Mouse (Mus musculus): ENCODE measurements around the gene Aasdh. TPM values are rescaled to one million over a fixed set of nuclear protein-coding genes. Genes with fewer than 3 reads are reported as not detected.

Gene Aasdh
- polyA plus RNA-seq (2014; fragmentation: Nextera tagmentation; extraction: Ambion mirVana) = 18.2 and 25.4 TPM in 2 replicates

DNA sequence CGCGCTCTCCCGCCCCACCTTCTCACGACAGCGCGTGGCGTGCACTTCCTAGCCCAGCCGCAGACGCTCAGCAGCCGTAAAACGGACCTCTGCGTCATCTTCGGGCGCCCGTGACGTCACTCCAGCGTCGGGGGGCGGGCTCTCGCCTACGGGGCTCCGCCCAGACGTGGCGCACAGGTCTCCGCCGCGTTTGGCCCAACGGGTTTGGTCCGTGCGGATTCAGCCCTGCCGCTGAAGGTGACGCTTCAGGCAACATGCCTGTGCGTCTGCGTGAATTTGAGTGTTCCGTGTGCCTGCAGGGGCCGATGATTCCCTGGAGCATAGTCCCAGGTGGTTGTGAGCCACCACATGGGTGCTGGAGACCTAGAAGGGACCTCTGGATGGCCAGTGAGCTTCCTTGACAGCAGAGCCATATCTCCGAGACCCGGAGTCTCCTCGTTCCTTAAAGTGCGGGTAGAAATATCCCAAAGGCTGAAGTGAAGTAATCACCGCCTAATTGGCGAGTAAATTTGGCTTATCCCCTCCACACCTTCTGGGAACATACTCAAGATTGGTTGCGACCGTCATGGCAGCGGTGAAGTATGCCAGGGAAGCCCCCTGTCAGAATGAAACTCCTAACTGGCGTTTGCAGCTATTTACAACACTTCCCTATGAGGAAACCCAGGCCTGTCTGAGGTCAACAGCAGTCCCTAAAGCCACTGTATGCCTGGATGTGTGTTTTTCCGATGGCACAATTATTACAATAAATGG lies at the start of gene Aasdh:
Gene Aasdh, minus strand, starts transcription at position 110 of the 750 bp plus-strand sequence.
- DNase-seq (ENCODE audit: low spot score) = peak; percentile 100
- H3K9ac ChIP-seq (ENCODE audit: low read length) = peak within 1 kb of the TSS; percentile 85
- WGBS = under 1% methylated on average over 47 of the region's 47 CpGs

DNA sequence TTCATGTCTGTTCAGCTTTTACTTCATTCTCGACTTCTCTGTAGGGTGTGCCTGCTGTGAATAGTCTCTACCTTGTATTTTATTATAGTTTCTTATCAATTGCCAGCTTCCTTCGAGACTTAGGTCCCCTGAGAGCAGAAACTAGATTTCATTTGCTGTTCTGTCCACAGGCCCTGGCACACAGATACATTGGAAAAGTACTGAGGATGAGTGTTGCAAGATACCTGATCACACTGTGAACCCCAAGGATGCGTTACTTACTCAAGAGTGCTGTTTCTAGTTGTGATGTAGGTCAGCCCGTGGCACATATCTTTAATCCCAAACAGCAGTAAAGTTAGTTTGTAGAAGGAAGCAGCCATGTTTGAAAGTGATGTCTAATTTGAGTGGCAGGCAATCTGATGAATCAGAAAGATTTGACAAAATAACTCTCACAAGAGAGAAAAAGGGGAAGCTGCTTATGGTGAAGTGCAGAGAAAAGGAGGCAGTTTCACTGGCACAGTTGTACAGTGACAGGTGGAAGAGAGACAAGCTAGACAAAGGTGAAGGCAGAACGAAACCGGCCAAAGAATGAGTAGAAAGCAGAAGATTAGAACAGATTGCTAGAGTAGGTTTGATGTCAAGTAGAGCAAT lies 49.1 kb upstream of the Aasdh start:
- no peak for DNase-seq (ENCODE audit: low spot score)
- Histone ChIP-seq H3K36me3 (ENCODE audit: control insufficient read depth, insufficient read depth, low read length) (peaks cover 31% of the 10 kb centered on the region), H3K4me3 (ENCODE audit: low read depth, low read length) (no peak overlapping the region), H3K27ac (ENCODE audit: low read depth) (no peak overlapping the region), H3K4me2 (ENCODE audit: low read length) (no peak overlapping the region), H3K9me3 (ENCODE audit: control insufficient read depth, low read length) (no peaks in the 10 kb centered on the region), H3K9ac (ENCODE audit: low read length) (no peak overlapping the region), H3K4me1 (replicated peaks; ENCODE audit: control insufficient read depth, insufficient read depth, low read length) (peaks cover 14% of the 10 kb centered on the region), H3K27me3 (replicated peaks; ENCODE audit: control insufficient read depth, insufficient read depth, low read length) (no peaks in the 10 kb centered on the region)
- ATAC-seq (replicated peaks; ENCODE audit: low FRiP score, low TSS enrichment, low read depth) = no peak
- 76% methylated on average over 6 of the region's 6 CpGs for WGBS

More for the DNA sequence above, at the start of gene Aasdh:
- 0 out of 2 replicates have a peak, but pooled peaks cover 3% of the 10 kb centered on the region for H3K36me3 ChIP-seq (ENCODE audit: control insufficient read depth, insufficient read depth, low read length)
- H3K4me1 ChIP-seq (replicated peaks; ENCODE audit: control insufficient read depth, insufficient read depth, low read length) = no peaks in the 10 kb centered on the region
- ATAC-seq (replicated peaks; ENCODE audit: low FRiP score, low TSS enrichment, low read depth) = peak; percentile 98
- H3K27me3 ChIP-seq (replicated peaks; ENCODE audit: control insufficient read depth, insufficient read depth, low read length) = no peaks in the 10 kb centered on the region
- H3K27ac ChIP-seq (ENCODE audit: low read depth) = peak within 1 kb of the TSS; percentile 88
- peak within 1 kb of the TSS; percentile 82 for H3K4me2 ChIP-seq (ENCODE audit: low read length)
- no peaks in the 10 kb centered on the region for H3K9me3 ChIP-seq (ENCODE audit: control insufficient read depth, low read length)
- H3K4me3 ChIP-seq (ENCODE audit: low read depth, low read length) = peak within 1 kb of the TSS; percentile 86

DNA sequence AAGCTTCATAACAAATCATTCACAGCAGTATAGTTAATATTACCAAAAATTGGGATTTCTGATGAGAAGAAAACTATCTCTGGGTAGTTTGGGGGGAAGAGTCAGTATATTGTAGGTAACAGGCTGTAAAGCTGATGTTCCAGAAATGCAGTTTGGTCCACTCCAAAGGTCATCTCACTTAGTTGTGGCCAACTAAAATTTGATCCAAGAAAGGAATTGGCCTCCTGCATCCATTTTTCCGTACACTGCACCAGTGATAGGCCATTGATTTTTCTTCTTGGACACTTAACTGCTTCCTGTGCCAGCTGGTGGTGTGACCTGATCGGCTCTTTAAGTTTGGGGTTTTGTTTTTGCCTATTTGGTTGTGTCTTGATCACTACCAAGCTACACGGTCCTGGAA lies 48.5 kb upstream of the Aasdh start:
- ATAC-seq (replicated peaks; ENCODE audit: low FRiP score, low TSS enrichment, low read depth) = no peak
- 64% methylated on average over 3 of the region's 3 CpGs for WGBS
- H3K9me3 ChIP-seq (ENCODE audit: control insufficient read depth, low read length) = no peaks in the 10 kb centered on the region

DNA sequence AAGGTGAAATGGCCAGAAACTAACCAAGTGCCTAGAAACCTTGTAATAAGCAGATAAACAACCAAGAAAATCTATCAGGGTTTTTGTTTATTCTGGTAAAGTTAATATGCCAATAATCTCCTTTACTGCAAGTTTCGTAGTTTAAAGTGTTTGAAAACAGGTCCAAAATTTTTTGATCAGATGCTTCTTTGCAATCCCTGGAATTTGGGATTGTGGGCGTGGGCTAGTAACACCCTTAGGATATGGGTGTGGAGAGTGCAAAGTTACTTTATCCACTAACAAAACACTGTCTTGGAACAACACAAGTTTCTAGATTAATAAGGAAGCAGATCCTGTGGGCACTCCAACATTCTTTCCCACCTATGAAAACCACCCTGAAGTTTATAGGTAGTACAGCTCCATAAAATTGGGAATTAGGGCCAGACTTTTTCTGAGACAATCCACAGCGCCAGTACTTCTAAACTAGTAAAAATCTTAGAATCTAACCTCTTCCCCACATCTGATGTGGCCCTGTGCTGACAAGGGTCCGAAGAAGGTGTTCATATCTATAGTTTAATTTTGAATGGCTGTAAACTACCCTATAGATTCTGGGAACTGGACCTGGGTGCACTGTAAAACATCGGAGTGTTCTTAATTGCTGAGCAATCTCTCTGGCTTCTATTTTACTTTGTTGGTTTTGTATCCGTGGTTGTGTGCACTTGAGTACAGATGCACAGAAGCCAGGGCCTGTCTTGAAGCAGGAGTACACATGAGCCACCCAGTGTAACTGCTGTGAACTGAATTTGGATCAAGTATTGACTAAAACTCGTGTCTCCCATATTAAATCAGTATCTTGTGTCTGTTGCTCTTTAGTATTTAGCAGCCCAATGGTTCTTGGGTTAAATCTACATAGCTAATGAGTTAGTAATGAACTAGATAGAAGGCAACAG lies 47.1 kb upstream of the Aasdh start:
- no peaks in the 10 kb centered on the region for H3K27me3 ChIP-seq (replicated peaks; ENCODE audit: control insufficient read depth, insufficient read depth, low read length)
- no peak for ATAC-seq (replicated peaks; ENCODE audit: low FRiP score, low TSS enrichment, low read depth)
- H3K4me2 ChIP-seq (ENCODE audit: low read length) = peak overlapping the region; percentile 78
- no peak for DNase-seq (ENCODE audit: low spot score)
- no peaks in the 10 kb centered on the region for H3K9me3 ChIP-seq (ENCODE audit: control insufficient read depth, low read length)
- peaks cover 23% of the 10 kb centered on the region for H3K36me3 ChIP-seq (ENCODE audit: control insufficient read depth, insufficient read depth, low read length)
- peak overlapping the region; percentile 78 for H3K27ac ChIP-seq (ENCODE audit: low read depth)
- 11% methylated on average over 7 of the region's 7 CpGs for WGBS
- peaks cover 14% of the 10 kb centered on the region for H3K4me1 ChIP-seq (replicated peaks; ENCODE audit: control insufficient read depth, insufficient read depth, low read length)
- H3K4me3 ChIP-seq (ENCODE audit: low read depth, low read length) = peak overlapping the region; percentile 81
- peak overlapping the region; percentile 73 for H3K9ac ChIP-seq (ENCODE audit: low read length)

More for the DNA sequence above, 48.5 kb upstream of the Aasdh start:
- DNase-seq (ENCODE audit: low spot score) = no peak
- Histone ChIP-seq H3K9ac (ENCODE audit: low read length) (no peak overlapping the region), H3K4me3 (ENCODE audit: low read depth, low read length) (no peak overlapping the region), H3K36me3 (ENCODE audit: control insufficient read depth, insufficient read depth, low read length) (peaks cover 26% of the 10 kb centered on the region), H3K27me3 (replicated peaks; ENCODE audit: control insufficient read depth, insufficient read depth, low read length) (no peaks in the 10 kb centered on the region), H3K4me2 (ENCODE audit: low read length) (no peak overlapping the region), H3K27ac (ENCODE audit: low read depth) (no peak overlapping the region), H3K4me1 (replicated peaks; ENCODE audit: control insufficient read depth, insufficient read depth, low read length) (peaks cover 14% of the 10 kb centered on the region)

DNA sequence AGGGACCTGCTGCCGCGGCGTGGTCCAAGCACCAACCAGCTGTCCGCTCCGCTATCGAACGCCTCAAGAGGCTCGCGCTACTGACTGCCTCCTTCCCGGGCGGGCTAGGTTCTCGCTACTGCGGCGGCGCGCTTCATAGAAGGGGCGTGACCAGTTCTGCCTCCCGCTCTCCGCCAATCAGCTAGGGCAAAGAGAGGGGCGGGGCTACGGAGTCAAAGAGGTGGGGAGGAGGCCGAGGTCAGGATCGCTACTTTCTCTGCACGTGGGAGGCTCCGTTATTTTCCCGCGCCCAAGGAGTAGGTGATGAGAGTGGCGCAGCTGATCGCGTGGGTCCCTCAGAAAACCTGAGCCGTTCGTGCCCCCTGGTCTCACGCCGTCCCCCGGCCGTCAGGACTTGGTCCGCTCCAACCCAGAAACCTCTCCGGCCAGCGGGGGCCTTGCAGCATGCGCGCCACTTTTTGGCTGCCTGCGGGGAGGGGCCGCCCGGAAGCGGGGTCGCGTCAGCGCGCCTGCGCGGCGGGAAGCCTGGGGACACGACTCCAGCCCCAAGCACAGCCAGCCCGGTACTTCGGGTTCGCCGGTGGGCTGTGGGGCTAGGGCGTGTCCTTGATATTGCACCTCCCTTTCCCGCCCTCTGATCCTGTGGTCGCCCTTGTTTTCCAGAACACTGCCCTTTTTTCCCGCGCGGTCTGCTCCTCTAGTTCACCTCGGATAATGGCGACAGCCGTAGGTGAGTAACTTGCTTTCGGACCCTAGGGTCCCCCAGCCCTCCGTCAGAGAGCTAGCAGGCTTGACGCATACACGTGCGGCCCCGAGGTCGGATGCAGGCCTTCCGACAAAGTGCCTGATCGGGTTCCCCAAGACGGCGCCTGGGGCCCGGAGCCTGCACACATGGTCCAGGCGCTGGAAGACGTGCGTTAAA lies 46.1 kb upstream of the Aasdh start, which contains the start of the genes Paics and Ppat:
Gene Paics, plus strand, starts transcription at position 202 of the 922 bp plus-strand sequence.
Gene Ppat, minus strand, starts transcription at position 473 of the 922 bp plus-strand sequence.
- ATAC-seq (replicated peaks; ENCODE audit: low FRiP score, low TSS enrichment, low read depth) (peak; percentile 98), DNase-seq (ENCODE audit: low spot score) (peak; percentile 98)
- WGBS = under 1% methylated on average over 79 of the region's 81 CpGs
- no peaks in the 10 kb centered on the region for H3K27me3 ChIP-seq (replicated peaks; ENCODE audit: control insufficient read depth, insufficient read depth, low read length)
- peaks cover 14% of the 10 kb centered on the region for H3K4me1 ChIP-seq (replicated peaks; ENCODE audit: control insufficient read depth, insufficient read depth, low read length)
- peak within 1 kb of the TSS; percentile 78 for H3K4me2 ChIP-seq (ENCODE audit: low read length)
- peak within 1 kb of the TSS; percentile 81 for H3K27ac ChIP-seq (ENCODE audit: low read depth)
- H3K36me3 ChIP-seq (ENCODE audit: control insufficient read depth, insufficient read depth, low read length) = peaks cover 16% of the 10 kb centered on the region
- no peaks in the 10 kb centered on the region for H3K9me3 ChIP-seq (ENCODE audit: control insufficient read depth, low read length)
- H3K9ac ChIP-seq (ENCODE audit: low read length) = peak within 1 kb of the TSS; percentile 73
- peak within 1 kb of the TSS; percentile 81 for H3K4me3 ChIP-seq (ENCODE audit: low read depth, low read length)

DNA sequence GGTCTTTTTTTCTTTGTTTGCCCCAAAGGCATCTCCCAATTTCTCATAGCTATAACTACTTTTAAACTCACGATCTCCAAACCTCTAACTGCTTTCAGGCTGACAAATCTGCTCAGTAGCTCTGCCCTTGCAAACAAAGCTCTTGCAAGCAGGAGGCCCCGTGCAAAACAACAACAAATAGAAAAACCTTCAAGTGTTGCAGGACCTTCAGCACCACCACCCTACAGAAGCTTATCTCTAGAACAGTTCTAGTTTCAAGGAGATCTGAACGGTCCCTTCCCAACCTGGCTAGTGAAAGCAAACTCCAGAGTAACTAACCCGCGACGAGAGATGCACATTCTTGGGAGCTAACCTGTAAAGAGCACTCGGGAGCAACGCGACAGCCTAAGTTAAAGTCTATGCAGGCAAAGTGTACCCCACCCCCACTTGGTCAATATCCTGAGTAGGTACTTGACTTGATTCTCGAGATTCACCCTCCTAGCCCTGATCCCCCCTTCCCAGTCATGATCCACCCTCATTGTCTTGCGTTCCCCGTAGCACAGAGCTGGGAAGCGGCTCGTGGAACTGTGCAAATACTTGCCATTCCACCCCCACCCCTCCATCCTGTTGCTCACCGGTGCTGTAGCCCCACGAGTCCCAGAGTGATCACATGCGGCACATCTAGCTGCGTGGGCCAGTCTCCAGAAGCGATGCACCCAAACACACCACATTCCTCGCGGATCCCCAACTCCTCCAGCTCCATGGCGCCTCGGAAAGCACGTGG lies 45.2 kb upstream of the Aasdh start:
- Histone ChIP-seq H3K4me3 (ENCODE audit: low read depth, low read length) (peak overlapping the region; percentile 81), H3K27ac (ENCODE audit: low read depth) (peak overlapping the region; percentile 81), H3K36me3 (ENCODE audit: control insufficient read depth, insufficient read depth, low read length) (peaks cover 14% of the 10 kb centered on the region; the same call in 1 of the 2 replicates), H3K9me3 (ENCODE audit: control insufficient read depth, low read length) (no peaks in the 10 kb centered on the region), H3K4me1 (replicated peaks; ENCODE audit: control insufficient read depth, insufficient read depth, low read length) (peaks cover 14% of the 10 kb centered on the region), H3K4me2 (ENCODE audit: low read length) (peak overlapping the region; percentile 78), H3K9ac (ENCODE audit: low read length) (peak overlapping the region; percentile 66), H3K27me3 (replicated peaks; ENCODE audit: control insufficient read depth, insufficient read depth, low read length) (no peaks in the 10 kb centered on the region)
- WGBS = under 1% methylated on average over 24 of the region's 24 CpGs
- ATAC-seq (replicated peaks; ENCODE audit: low FRiP score, low TSS enrichment, low read depth) (no peak; the same call in 1 of the 2 replicates), DNase-seq (ENCODE audit: low spot score) (no peak)

DNA sequence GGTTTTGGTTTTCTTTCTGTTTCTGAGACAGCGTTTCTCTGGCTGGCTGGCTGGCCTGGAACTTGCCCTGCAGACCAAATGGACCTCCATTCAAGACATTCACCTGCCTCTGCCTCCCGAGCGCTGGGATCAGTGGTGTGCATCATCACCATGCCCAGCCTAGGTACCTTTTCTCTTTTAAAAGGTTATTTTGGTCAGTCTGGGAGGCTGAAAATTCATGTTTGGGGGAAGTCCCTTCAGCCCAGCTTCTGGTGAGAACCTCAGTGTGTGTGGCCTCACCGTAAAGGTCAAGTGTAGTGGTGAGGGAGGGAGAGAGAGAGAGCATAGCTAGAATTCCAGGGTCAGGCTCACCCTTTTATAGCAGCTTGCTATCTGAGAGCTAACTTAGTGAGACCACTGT lies 42.4 kb upstream of the Aasdh start:
- WGBS = 78% methylated on average over 4 of the region's 4 CpGs
- Histone ChIP-seq H3K4me2 (ENCODE audit: low read length) (no peak overlapping the region), H3K9ac (ENCODE audit: low read length) (no peak overlapping the region), H3K4me1 (replicated peaks; ENCODE audit: control insufficient read depth, insufficient read depth, low read length) (peaks cover 12% of the 10 kb centered on the region), H3K27me3 (replicated peaks; ENCODE audit: control insufficient read depth, insufficient read depth, low read length) (no peaks in the 10 kb centered on the region), H3K27ac (ENCODE audit: low read depth) (no peak overlapping the region), H3K36me3 (ENCODE audit: control insufficient read depth, insufficient read depth, low read length) (peaks cover 14% of the 10 kb centered on the region; the same call in 1 of the 2 replicates), H3K9me3 (ENCODE audit: control insufficient read depth, low read length) (no peaks in the 10 kb centered on the region), H3K4me3 (ENCODE audit: low read depth, low read length) (no peak overlapping the region)
- DNase-seq (ENCODE audit: low spot score) = no peak
- ATAC-seq (replicated peaks; ENCODE audit: low FRiP score, low TSS enrichment, low read depth) = no peak

Measured in intestine, embryonic 14.5 days (tissue).